Mouse (Mus musculus) urinary bladder, adult 18-20 months (tissue): Measurements from ENCODE around the gene Gm49396.

Experiments used
- DNase-seq, 2 experiments: peaks; one replicate each; pipeline ENCODE4 v3.0.0; 2022; ENCODE audit warnings: low spot score in 2 of 2, mixed read lengths in 2 of 2

Gene Gm49396

GRCm38 (mm10) chr7:30563117-30563905, at the start of gene Gm49396, which contains the start of the genes U2af1l4 and Psenen:
Gene Gm49396, plus strand, starts transcription at chr7:30563344.
Gene U2af1l4, plus strand, starts transcription at chr7:30563301.
Gene Psenen, minus strand, starts transcription at chr7:30563627.
- DNase-seq = peak; percentile 83 to 96

- no peak for DNase-seq
Observed at GRCm38 (mm10) chr7:30515003-30515760, 48.0 kb upstream of the Gm49396 start.

DNA sequence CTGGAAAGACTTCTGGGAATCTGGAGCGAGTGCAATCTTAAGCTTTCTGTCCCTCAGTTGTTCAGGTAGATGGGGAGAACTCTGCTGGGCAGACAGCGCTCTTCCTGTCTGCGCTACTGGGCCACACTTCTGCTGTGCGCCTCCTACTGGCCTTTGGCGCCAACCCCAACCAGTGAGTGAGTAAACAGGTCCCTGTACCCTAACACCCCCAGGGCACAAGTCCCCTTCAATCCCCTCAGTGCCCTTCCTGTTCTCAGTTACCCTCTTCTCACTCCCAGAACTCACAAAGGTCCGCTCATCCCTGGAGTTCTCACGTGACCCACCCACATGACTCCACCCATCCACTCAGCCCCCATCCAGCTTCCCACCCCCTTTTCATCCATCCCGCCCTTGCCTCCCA, 44.8 kb upstream of the Gm49396 start:
- DNase-seq = no peak

GRCm38 (mm10) chr7:30520396-30520795, 42.7 kb upstream of the Gm49396 start:
- no peak for DNase-seq

DNA sequence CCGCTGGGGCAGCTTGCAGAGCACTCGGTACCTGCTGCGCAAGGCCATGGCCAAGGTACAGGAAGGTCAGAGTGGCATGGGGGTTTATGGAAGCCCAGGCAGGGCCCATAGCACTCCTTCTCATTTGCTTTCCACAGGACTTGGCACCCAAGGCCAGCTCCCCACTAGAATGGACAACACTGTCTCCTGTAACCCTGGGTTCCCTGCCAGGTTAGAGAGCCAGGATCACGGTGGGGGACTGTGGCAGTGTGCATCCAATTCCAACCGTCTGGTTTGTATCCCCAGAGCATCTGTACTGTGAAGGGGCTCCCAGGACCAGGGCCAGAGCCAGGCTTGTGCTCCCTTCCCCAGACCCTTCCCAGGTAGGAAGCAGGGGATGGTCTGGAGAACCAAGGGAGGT, 42.3 kb upstream of the Gm49396 start:
- no peak for DNase-seq

DNA sequence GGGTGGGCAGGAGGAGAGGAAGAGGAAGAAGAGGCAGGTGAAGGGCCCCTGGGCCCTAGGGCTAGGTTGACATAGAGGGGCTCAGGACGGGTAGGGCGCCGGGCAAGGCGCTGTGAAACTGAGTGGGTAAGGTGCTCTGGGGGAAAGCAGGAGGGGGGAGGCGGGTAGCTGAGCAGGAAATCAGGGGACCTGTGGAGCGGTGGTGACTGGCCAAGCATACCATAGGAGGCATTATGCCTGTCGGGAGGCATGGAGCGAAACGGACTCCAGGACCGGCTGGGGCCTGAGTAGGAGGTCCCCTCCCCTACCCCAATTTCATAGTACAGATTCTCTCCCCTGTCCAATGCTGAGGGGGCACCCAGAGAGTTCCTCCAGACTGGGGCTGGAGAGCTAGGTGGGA, 40.3 kb upstream of the Gm49396 start:
- DNase-seq = no peak

DNA sequence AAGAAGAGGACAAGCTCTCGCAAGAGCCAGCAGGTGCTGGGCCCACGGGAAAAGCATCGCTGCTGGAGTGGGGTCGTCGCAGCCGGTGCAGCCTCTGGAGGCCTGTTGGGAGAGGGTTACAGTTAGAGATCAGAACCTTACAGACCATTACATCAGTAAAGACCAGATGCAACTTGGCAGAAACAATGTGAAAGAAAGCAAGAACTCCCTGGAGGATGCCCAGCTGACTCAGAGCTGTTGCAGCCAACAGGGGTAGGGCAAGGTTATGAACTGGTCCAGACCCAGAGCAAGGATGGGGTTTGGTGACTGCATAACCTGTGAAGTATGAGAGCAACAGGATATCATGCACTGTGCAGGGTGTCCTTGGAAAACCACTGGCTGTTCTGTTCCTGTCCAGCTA, 38.7 kb upstream of the Gm49396 start:
- DNase-seq = no peak

- DNase-seq = no peak
Observed at GRCm38 (mm10) chr7:30525954-30526353, 37.2 kb upstream of the Gm49396 start.

DNA sequence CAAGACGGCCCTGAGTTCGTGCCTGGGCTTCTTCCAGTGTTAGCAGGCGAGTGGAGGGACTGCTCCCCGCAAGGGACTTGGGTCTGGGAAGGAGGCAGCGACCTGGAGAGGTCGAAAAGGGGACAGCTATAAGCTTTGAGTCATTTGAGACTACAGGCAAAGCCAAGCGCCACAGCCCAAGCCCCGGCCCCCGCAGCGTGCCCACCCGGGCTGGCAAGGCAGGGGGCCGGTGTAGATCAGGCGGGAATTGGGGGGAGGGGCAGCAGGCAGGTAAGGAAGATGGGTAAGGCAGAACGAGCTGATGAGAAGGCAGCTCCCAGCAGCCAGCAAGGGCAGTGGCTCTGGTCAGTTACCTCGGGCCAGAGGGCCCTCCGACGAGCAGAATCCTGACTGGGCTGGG, 36.7 kb upstream of the Gm49396 start:
- DNase-seq = no peak

DNA sequence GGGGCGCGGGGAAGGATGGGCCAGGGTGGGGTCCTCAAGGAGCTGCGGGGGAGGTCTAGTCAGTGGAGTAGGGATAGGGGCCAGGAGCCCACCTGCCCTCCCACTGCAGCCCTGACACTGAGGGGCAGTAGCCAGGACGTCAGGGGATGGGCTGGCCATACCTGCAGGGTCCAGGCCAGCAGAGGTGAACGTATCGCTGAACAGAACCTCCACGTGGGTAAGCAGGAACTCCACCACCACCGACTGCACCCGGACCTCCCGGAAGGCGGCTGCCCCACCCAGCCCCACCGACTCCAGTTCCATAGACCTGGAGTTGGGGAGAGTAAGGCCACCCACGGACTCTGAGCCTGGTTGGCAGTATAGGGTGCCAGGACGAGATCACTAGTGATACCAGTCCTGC, 36.2 kb upstream of the Gm49396 start:
- no peak for DNase-seq

DNA sequence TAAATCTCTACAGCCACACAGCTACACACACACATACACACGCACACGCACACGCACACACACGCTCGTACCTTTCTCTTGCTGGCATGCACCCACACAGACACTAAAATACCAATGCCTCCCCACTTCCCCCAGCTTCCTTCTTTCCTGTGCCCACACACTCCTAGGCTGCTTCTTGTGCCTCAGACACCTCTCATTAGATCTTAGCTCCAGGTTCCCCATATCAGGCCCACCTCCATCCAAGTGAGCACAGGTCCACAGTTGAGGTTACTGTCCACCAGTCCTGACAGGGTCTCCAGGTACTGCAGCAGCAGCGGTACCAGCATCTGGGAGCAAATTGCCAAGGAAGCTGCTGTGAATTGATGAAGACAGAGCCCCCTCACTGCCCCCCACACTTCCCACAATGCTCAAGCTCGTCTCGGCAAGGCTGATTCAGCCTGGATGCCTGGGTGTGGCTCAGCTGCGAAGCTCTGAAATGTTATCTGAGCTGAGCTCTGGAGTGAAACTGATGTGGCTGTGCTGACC, 31.8 kb upstream of the Gm49396 start:
- DNase-seq = no peak

DNA sequence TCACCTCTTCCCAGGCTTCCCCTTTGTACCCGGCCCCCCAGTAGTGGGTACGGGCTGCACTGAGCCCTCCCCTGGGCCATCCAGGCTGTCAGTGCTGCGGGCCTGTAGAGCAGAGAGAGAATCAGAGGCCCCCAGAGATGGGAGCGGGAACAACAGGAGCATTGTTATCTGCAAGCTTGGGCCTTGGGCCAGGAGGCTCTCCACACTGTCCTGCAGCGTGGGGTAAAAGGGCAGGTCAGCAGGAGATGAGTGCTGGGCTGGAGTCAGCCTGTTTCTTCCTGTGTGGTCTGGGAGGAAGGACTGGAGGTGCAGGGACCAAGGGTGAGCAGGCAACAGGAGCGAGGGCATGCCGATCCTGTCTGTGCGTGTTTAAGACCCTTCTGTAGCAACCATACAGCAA, 30.2 kb upstream of the Gm49396 start:
- DNase-seq = no peak

DNA sequence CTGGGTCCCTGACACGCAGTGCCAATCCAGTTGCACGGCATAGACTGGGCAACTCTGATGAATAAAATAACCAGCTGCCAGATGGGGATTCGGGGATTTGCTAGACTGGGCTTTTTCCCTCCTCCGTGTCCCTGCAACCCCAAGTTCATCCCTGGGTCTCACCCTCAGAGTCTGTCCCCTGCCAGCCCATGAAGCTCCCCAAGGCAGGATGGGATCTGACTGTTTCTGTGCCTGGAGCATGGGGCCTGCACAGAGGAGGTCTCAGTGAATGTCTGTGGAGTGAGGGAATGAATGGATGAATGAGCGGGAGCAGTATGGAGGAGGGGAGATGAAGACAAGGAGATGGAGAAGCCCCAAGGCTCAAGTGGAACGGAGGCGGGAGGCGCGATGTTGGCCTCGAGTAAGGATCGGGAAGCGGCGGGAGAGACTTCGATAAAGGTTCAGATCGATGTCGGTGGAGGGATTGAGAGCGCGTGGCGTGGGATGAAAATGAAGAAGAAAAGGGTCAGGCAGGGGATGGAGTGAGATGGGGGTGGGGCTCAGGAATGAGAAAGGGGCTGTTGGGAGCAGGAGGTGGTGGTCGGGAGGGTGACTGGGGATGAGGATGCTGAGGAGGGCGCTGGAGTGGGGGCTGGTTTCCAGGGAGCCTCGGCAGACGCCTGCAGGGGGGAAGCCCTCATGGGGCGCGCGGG, 29.1 kb upstream of the Gm49396 start:
- no peak for DNase-seq

GRCm38 (mm10) chr7:30534633-30535577, 28.2 kb upstream of the Gm49396 start, which contains the start of gene Arhgap33:
Gene Arhgap33, minus strand, starts transcription at chr7:30535060.
- peak; percentile 90 for DNase-seq

DNA sequence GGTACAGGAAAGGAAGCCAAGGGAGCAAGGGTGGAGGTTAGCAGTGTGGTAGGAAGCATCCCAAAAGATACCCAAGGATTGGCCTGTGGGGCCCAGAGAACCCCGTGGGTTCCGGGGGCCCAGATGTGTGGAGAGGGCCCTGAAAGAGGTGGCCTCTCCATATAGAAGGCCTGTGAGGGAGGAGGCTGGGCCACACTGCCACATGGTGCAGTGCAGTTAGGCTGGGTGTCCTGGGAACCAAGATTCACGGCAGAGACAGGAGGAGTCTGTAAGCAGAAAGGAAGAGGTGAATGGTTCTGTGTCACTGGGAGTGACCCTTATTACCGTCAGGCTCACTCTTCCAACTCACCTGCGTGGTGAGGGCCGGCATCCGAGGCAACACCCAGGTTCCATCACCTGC, 22.6 kb upstream of the Gm49396 start:
- no peak for DNase-seq

DNA sequence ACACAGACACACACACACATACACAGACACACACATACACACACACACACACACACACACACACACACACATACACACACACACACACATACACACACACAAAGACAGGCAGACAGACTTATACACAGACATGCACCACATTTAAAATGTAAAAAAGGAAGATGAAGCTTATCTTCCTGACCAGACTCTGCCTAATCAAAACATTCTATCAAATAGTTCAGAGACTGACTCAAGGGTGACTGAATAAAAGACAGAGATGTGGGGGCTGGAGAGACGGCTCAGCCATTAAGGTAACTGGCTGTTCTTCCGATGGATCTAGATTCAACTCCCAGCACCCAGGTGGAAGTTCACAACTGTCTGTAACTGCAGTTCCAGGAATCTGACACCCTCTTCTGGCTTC, 18.8 kb upstream of the Gm49396 start:
- DNase-seq = no peak

DNA sequence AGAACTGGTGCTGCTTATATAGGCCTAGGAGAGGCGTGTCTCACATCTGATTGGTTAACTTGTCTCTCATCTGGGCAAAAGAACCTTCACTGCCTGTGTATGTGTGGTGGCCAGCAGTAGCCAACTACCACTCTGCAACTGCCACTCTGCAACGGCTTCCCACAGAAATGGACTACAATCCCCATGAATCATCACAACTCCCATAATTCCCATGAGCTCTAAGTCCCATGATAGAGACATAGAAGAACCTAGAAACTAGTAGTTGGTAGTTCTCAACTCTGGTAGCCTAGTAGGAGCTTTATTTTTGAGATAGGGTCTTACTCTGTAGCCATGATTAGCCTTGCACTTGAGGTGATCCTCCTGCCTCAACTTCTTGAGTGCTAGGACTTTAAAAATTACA, 13.3 kb upstream of the Gm49396 start:
- DNase-seq = no peak

DNA sequence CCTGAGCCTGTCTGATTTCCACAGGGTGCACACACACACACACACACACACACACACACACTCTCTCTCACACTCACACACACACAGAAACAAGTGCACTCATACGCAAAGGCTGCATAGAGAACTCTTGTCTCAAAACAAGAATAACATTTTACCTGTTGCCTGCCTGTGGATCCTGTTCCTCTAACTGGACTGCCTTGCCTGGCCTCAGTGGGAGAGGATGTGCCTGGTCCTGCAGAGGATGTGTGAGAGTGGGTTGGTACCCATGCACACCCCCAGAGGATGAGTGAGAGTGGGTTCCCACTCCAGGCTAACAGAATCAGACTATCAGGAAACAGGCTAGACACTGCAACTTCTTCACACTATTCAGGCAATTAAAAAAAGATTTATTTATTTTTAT, 12.5 kb upstream of the Gm49396 start:
- no peak for DNase-seq

GRCm38 (mm10) chr7:30551445-30552101, 11.6 kb upstream of the Gm49396 start:
- DNase-seq = no peak
